Mouse (Mus musculus): ENCODE data around the gene Hace1. TPM values are rescaled to one million over a fixed set of nuclear protein-coding genes. Genes with fewer than 3 reads are reported as not detected.

The Hace1 gene
- total and polyA plus RNA-seq, 2 experiments from 2014 or later, result 8.5 to 20.3 TPM

DNA sequence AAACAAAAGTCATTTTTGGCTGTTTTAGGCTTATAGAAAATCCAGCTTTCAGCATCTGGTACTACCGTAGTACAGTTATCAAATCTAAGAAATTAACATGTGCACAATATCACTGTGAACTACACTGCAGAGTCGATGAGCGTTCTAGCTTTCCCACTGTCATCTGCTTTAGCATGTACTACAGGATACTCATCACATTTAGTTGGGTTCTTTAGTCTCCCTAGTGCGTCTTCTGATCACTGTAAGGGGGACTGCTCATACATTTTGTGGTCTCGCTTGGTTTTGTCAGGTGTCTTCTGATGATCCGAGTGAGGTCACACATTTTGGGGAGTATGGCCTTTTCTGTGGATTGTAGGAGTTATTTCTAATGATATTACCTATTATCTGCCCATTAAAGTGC, 6.2 kb downstream of the Hace1 start:
- Histone ChIP-seq H3K27ac (ENCODE audit: low read depth, low read length) (no peak overlapping the region), H3K36me3 (ENCODE audit: insufficient read depth, low read length) (no peaks in the 10 kb centered on the region), H3K27me3 (ENCODE audit: insufficient read depth, low read length) (no peaks in the 10 kb centered on the region), H3K9me3 (ENCODE audit: low read length) (no peaks in the 10 kb centered on the region), H3K4me3 (ENCODE audit: low read depth, low read length) (no peak overlapping the region), H3K4me1 (ENCODE audit: insufficient read depth, low read length) (no peaks in the 10 kb centered on the region), H3K9ac (replicated peaks; ENCODE audit: low read length, poor library complexity, severe bottlenecking) (no peak overlapping the region), H3K4me2 (ENCODE audit: low read depth, low read length, poor library complexity, severe bottlenecking) (no peak overlapping the region)
- ATAC-seq (ENCODE audit: low FRiP score), result no peak
- DNase-seq (ENCODE audit: low spot score), result no peak
- WGBS, result 98% methylated on average over 6 of the region's 6 CpGs
- TF ChIP-seq CTCF (IDR thresholded peaks at IDR 0.05), result no peak

DNA sequence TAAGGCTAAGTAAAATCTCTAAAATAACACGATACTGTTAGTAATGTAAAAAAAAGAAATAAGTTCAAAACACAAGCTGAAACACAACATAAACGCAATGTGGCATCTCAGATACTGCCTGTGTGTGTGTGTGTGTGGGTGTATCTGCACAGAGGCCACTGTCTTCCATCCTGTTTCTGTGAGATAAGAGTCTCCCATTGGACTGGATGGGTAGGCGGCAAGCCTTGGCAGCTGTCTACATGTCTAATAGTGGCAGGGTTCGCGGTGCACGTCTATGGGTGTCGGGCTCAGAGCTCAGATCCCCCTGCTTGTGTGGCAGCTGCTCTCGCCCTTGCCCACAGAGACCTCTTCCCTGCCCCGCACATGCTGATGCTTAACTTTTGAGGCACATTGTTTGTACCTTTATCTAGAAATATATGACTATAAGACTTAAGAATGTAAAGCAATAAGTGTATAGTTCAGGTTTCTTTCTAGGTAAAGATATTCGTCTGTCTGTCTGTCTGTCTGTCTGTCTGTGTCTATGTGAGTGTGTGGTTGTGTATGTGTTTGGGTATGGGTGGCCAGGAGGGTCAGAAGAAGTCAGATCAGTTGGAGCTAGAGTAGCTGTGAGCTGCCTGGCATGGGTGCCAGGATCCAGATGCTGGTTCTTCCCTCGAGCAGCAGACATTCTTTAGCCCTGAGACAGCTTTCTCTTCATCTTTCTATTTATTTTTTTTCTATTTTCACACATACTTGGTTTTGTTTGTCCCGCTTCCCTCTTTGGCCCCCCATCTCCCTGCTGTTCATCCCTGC, 6.9 kb downstream of the Hace1 start:
- no peaks in the 10 kb centered on the region for H3K27me3 ChIP-seq (ENCODE audit: insufficient read depth, low read length)
- H3K4me3 ChIP-seq (ENCODE audit: low read depth, low read length), result no peak overlapping the region
- no peaks in the 10 kb centered on the region for H3K4me1 ChIP-seq (ENCODE audit: insufficient read depth, low read length)
- H3K9me3 ChIP-seq (ENCODE audit: low read length), result no peaks in the 10 kb centered on the region
- no peak overlapping the region for H3K4me2 ChIP-seq (ENCODE audit: low read depth, low read length, poor library complexity, severe bottlenecking)
- no peak for DNase-seq (ENCODE audit: low spot score)
- no peak overlapping the region for H3K9ac ChIP-seq (replicated peaks; ENCODE audit: low read length, poor library complexity, severe bottlenecking)
- no peak for TF ChIP-seq CTCF (IDR thresholded peaks at IDR 0.05)
- no peaks in the 10 kb centered on the region for H3K36me3 ChIP-seq (ENCODE audit: insufficient read depth, low read length)
- 92% methylated on average over 12 of the region's 12 CpGs for WGBS
- ATAC-seq (ENCODE audit: low FRiP score), result no peak
- no peak overlapping the region for H3K27ac ChIP-seq (ENCODE audit: low read depth, low read length)

DNA sequence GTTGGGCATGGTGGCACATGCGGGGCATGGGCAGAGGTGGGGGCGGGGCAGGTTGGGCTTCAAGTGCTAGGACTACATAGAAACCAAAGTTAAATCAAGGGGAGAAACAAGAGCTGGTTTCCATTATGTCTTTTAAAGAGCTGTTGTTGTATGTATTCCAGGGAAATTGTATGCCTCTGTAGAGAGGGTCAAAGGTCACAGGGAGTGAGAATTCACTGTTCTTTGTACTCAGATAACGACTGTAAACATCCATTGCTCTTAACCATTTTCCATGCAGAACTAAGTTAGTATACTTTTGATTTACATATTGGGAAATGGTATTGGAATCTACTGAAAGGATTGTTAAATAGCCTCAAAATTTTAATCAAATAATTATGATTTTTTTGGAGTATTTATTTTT, 28.2 kb downstream of the Hace1 start:
- ATAC-seq (ENCODE audit: low FRiP score), result no peak
- no peaks in the 10 kb centered on the region for H3K9me3 ChIP-seq (ENCODE audit: low read length)
- H3K9ac ChIP-seq (replicated peaks; ENCODE audit: low read length, poor library complexity, severe bottlenecking), result no peak overlapping the region
- H3K4me2 ChIP-seq (ENCODE audit: low read depth, low read length, poor library complexity, severe bottlenecking), result no peak overlapping the region
- H3K36me3 ChIP-seq (ENCODE audit: insufficient read depth, low read length), result peaks cover 6% of the 10 kb centered on the region; the same call in 1 of the 2 replicates
- no peak overlapping the region for H3K4me3 ChIP-seq (ENCODE audit: low read depth, low read length)
- DNase-seq (ENCODE audit: low spot score), result no peak
- H3K27ac ChIP-seq (ENCODE audit: low read depth, low read length), result no peak overlapping the region
- H3K27me3 ChIP-seq (ENCODE audit: insufficient read depth, low read length), result no peaks in the 10 kb centered on the region
- TF ChIP-seq CTCF (IDR thresholded peaks at IDR 0.05), result no peak
- 83% methylated on average over 3 of the region's 3 CpGs for WGBS
- no peaks in the 10 kb centered on the region for H3K4me1 ChIP-seq (ENCODE audit: insufficient read depth, low read length)

DNA sequence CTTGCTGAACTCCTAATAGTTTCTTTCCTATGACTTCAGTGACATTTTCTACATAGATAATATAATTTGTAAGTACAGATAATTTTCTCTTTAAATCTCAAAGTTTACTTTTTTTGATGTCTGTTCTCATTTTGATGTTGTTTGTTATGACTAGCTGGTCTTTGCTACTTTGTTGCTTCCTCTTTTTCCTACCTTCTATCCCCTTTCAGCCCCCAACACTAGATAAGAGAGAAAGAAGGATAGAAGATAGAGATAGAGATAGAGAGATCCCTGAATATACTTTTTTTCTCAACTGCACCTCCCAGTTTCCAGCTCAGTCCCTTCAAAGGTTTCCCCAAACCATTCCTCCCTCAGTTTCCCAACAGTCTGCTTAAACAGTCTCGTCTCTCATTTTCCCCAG, 33.1 kb downstream of the Hace1 start:
- H3K27ac ChIP-seq (ENCODE audit: low read depth, low read length), result no peak overlapping the region
- H3K27me3 ChIP-seq (ENCODE audit: insufficient read depth, low read length), result no peaks in the 10 kb centered on the region
- H3K9ac ChIP-seq (replicated peaks; ENCODE audit: low read length, poor library complexity, severe bottlenecking), result no peak overlapping the region
- no peak overlapping the region for H3K4me3 ChIP-seq (ENCODE audit: low read depth, low read length)
- no peak overlapping the region for H3K4me2 ChIP-seq (ENCODE audit: low read depth, low read length, poor library complexity, severe bottlenecking)
- H3K36me3 ChIP-seq (ENCODE audit: insufficient read depth, low read length), result peaks cover 6% of the 10 kb centered on the region; the same call in 1 of the 2 replicates
- WGBS, result 73% methylated on average over 1 of the region's 1 CpGs
- no peak for ATAC-seq (ENCODE audit: low FRiP score)
- no peaks in the 10 kb centered on the region for H3K9me3 ChIP-seq (ENCODE audit: low read length)
- H3K4me1 ChIP-seq (ENCODE audit: insufficient read depth, low read length), result no peaks in the 10 kb centered on the region
- TF ChIP-seq CTCF (IDR thresholded peaks at IDR 0.05), result no peak
- DNase-seq (ENCODE audit: low spot score), result no peak

DNA sequence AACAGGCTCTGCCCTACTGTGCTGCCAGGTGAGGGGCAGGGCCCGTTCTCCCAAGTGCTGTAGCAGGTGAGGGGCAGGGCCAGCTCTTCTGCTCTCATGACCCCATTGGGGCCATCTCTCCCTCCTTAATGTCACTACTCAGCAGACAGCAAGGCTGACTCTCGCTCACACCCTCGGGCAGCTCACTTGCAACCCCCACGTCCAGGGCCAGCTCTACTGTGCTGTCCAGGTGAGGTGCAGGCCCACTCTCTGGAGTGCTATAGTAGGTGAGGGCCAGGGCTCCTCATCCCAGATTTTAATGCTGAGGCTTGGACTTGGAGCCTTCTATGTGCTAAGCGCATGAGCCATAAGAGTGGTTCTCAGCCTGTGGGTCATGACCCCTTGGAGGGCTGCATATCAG, 38.4 kb downstream of the Hace1 start:
- DNase-seq (ENCODE audit: low spot score) (no peak), ATAC-seq (ENCODE audit: low FRiP score) (no peak; the same call in 1 of the 2 replicates)
- no peaks in the 10 kb centered on the region for H3K27me3 ChIP-seq (ENCODE audit: insufficient read depth, low read length)
- H3K9me3 ChIP-seq (ENCODE audit: low read length), result no peaks in the 10 kb centered on the region
- no peaks in the 10 kb centered on the region for H3K4me1 ChIP-seq (ENCODE audit: insufficient read depth, low read length)
- H3K4me2 ChIP-seq (ENCODE audit: low read depth, low read length, poor library complexity, severe bottlenecking), result no peak overlapping the region
- no peak overlapping the region for H3K9ac ChIP-seq (replicated peaks; ENCODE audit: low read length, poor library complexity, severe bottlenecking)
- 100% methylated on average over 5 of the region's 5 CpGs for WGBS
- peaks cover 3% of the 10 kb centered on the region; the same call in 1 of the 2 replicates for H3K36me3 ChIP-seq (ENCODE audit: insufficient read depth, low read length)
- H3K27ac ChIP-seq (ENCODE audit: low read depth, low read length), result no peak overlapping the region
- no peak for TF ChIP-seq CTCF (IDR thresholded peaks at IDR 0.05)
- H3K4me3 ChIP-seq (ENCODE audit: low read depth, low read length), result no peak overlapping the region

DNA sequence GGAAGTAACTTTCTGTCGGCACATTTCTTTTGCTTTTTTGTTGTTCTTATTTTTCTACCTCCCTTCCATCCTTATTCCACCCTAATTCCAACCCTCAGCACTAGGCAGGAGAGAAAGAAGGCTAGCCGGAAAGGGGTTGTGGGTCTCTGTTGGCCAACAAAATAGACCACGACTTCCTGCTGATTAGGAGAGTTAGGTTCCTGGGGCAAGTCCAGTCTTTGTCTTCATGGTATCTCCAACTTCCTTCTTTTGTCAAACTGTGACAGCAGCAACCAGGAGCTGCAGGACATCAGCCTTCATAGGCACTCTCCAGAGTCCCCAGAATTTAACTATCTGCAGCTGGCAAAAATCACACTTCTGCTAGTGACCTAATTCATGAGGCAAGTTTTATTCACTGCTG, 41.4 kb downstream of the Hace1 start:
- no peak for ATAC-seq (ENCODE audit: low FRiP score)
- 76% methylated on average over 3 of the region's 3 CpGs for WGBS
- TF ChIP-seq CTCF (IDR thresholded peaks at IDR 0.05), result no peak
- no peak overlapping the region for H3K4me3 ChIP-seq (ENCODE audit: low read depth, low read length)
- no peaks in the 10 kb centered on the region for H3K27me3 ChIP-seq (ENCODE audit: insufficient read depth, low read length)
- H3K4me2 ChIP-seq (ENCODE audit: low read depth, low read length, poor library complexity, severe bottlenecking), result no peak overlapping the region
- H3K27ac ChIP-seq (ENCODE audit: low read depth, low read length), result no peak overlapping the region
- 0 out of 2 replicates have a peak, but pooled peaks cover 3% of the 10 kb centered on the region for H3K36me3 ChIP-seq (ENCODE audit: insufficient read depth, low read length)
- H3K9ac ChIP-seq (replicated peaks; ENCODE audit: low read length, poor library complexity, severe bottlenecking), result no peak overlapping the region
- no peaks in the 10 kb centered on the region for H3K9me3 ChIP-seq (ENCODE audit: low read length)
- DNase-seq (ENCODE audit: low spot score), result no peak
- H3K4me1 ChIP-seq (ENCODE audit: insufficient read depth, low read length), result no peaks in the 10 kb centered on the region
